Comparison of ENCODE assay signal across 8 mouse cellular contexts in the genomic region with DNA sequence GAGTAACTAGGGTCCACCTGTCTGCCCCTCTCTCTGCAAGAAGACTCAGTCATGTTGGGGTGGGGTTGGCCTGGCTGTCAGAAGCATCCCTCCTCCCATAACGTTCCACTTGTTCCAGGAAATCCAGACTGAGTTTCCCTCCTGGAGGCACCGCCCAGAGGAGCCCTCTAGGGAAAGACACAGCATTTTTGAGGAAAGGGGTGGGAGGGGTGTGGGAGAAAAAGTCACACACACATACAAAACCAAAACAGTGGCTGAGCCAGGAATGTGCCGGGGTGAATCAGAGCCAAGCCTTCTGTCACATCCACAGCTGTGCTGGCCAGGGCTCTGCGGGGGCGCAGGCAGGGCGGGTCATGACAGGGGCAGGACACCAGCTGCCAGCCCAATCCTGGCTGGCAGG. TPM values are rescaled to one million over a fixed set of nuclear protein-coding genes. Genes with fewer than 3 reads are reported as not detected.
DNase-seq lines count a peak whose midpoint lies in the region; ATAC-seq and TF ChIP-seq lines count a peak whose summit lies in the region.

No protein-coding gene starts in this region.

- H3K27me3 ChIP-seq in liver, postnatal 0 days (ENCODE audit: insufficient read depth, low read length) = peaks cover 5% of the 10 kb centered on the region; the same call in 1 of the 2 replicates
- no peaks in the 10 kb centered on the region for H3K27me3 ChIP-seq in heart, embryonic 12.5 days (replicated peaks)

- H3K27ac ChIP-seq in liver, postnatal 0 days (ENCODE audit: low read depth) = no peak overlapping the region
- no peak overlapping the region for H3K27ac ChIP-seq in heart, embryonic 12.5 days (ENCODE audit: poor library complexity, severe bottlenecking)

- no peak overlapping the region for H3K9ac ChIP-seq in liver, postnatal 0 days (replicated peaks)
- H3K9ac ChIP-seq in heart, embryonic 12.5 days = no peak overlapping the region

- no peaks in the 10 kb centered on the region for H3K9me3 ChIP-seq in liver, postnatal 0 days (ENCODE audit: low read length)
- H3K9me3 ChIP-seq in heart, embryonic 12.5 days (replicated peaks) = no peaks in the 10 kb centered on the region

- no peaks in the 10 kb centered on the region for H3K36me3 ChIP-seq in liver, postnatal 0 days (replicated peaks; ENCODE audit: insufficient read depth, low read length)
- no peaks in the 10 kb centered on the region for H3K36me3 ChIP-seq in heart, embryonic 12.5 days

- H3K4me1 ChIP-seq in liver, postnatal 0 days (ENCODE audit: insufficient read depth) = no peaks in the 10 kb centered on the region
- H3K4me1 ChIP-seq in heart, embryonic 12.5 days (replicated peaks) = peaks cover 8% of the 10 kb centered on the region; the same call in 1 of the 2 replicates

- no peak for TF ChIP-seq EP300 in liver, postnatal 0 days (IDR thresholded peaks at IDR 0.05; ENCODE audit: low read depth)

- no peak overlapping the region for H3K4me2 ChIP-seq in liver, postnatal 0 days (ENCODE audit: low read depth, low read length)
- no peak overlapping the region for H3K4me2 ChIP-seq in heart, embryonic 12.5 days

- peak; percentile 13 for DNase-seq in liver
- no peak for DNase-seq in liver, postnatal 0 days
- DNase-seq in adrenal gland, adult 2 months = peak; percentile 77
- DNase-seq in kidney, postnatal 36 days = peak; percentile 86 to 89
- DNase-seq in urinary bladder, postnatal 36 days (ENCODE audit: low spot score in 2 of 2) = peak; percentile 7 to 67
- no peak for DNase-seq in thymus, postnatal 25 days
- no peak for DNase-seq in left cerebral cortex, adult 18-20 months (ENCODE audit: low spot score in 2 of 2)

- TF ChIP-seq CTCF in liver, postnatal 0 days (IDR thresholded peaks at IDR 0.05; ENCODE audit: low read depth) = no peak

- 71% methylated on average over 6 of the region's 6 CpGs for WGBS in liver, postnatal 0 days (ENCODE audit: insufficient replicate concordance)
- WGBS in heart, embryonic 12.5 days = 56% methylated on average over 6 of the region's 6 CpGs

- no peak overlapping the region for H3K4me3 ChIP-seq in liver, postnatal 0 days (ENCODE audit: low read depth, low read length)
- no peak overlapping the region for H3K4me3 ChIP-seq in heart, embryonic 12.5 days

- ATAC-seq in liver, postnatal 0 days = no peak
- ATAC-seq in heart, embryonic 12.5 days (ENCODE audit: insufficient number of reproducible peaks, low FRiP score) = peak; percentile 56; the same call in 1 of the 2 replicates

RNA-seq across cellular contexts. Expression of gene Tcf15, which starts 37.0 kb away (rescaled TPM):
- 0.14 and 0.18 TPM in 2 replicates for polyA plus RNA-seq in liver, postnatal 0 days (2015; fragmentation: Nextera tagmentation; extraction: Ambion mirVana)
- 1 to 10 TPM; 2.8 to 5.7 TPM for total RNA-seq in adrenal gland, adult 2 months (2021)
- polyA plus RNA-seq in adrenal gland, adult 2 months (2012; rRNA removed) = 19.0 and 32.0 TPM in 2 replicates
- polyA plus RNA-seq in heart, embryonic 12.5 days (2016; fragmentation: Nextera tagmentation; extraction: Ambion mirVana) = 4.1 and 4.7 TPM in 2 replicates
- total RNA-seq in left cerebral cortex, adult 18-20 months (2021) = 1 to 10 TPM; 1.5 to 1.8 TPM

RNA-seq across cellular contexts. Expression of gene Csnk2a1, which starts 46.3 kb away (rescaled TPM):
- 40.5 and 43.1 TPM in 2 replicates for polyA plus RNA-seq in liver, postnatal 0 days (2015; fragmentation: Nextera tagmentation; extraction: Ambion mirVana)
- 10 to 100 TPM; 91.7 to 93.7 TPM for total RNA-seq in adrenal gland, adult 2 months (2021)
- polyA plus RNA-seq in adrenal gland, adult 2 months (2012; rRNA removed) = 8.4 and 10.6 TPM in 2 replicates
- 63.2 and 69.2 TPM in 2 replicates for polyA plus RNA-seq in heart, embryonic 12.5 days (2016; fragmentation: Nextera tagmentation; extraction: Ambion mirVana)
- total RNA-seq in left cerebral cortex, adult 18-20 months (2021) = 100 to 1,000 TPM in 1 of 2 experiments, 10 to 100 TPM in 1; 96.9 to 100 TPM

Comparison
In these comparisons a context has a peak if more than half of its experiments do, and no peak if none do; other contexts are left out.
1. DNase-seq: peak in liver (single experiment), adrenal gland, adult 2 months (single experiment), kidney, postnatal 36 days (2 of 2) and urinary bladder, postnatal 36 days (2 of 2); none in liver, postnatal 0 days (single experiment), thymus, postnatal 25 days (single experiment) and left cerebral cortex, adult 18-20 months (0 of 2).